ENCODE assay signal across 12 mouse cellular contexts in the genomic region with DNA sequence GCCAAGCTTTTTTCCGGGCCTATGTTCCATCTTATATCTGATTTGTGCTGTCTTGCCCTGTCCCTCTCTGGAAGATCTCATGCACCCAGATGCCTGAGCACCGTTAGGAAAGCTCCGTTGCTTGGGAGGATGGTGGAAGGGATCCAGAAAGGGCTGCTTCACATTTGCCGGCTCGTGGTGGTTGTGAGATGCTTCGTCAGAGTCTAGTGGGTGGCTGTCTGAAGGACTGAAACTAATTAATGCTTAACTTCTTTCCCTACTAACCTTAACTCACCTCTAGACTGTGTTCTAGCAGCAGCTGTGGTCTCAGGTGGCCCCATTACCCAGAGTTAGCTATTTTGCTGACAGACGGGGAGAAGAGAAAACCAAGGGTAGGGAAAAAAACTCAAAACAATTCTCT. TPM values are rescaled to one million over a fixed set of nuclear protein-coding genes. Genes with fewer than 3 reads are reported as not detected.
A peak's percentile ranks its signal among the peaks of the same experiment; 100 is the strongest.
DNase-seq lines count a peak whose midpoint lies in the region; ATAC-seq lines count a peak whose summit lies in the region.
"Had no signal": no experiment of that assay in that cellular context is flagged by ENCODE, and none has a peak within 500 bp of the region (broad histone marks: within the 10 kb centered on the region; RNA-seq: fewer than 3 reads in every experiment).

No protein-coding gene starts in this region.

- H3K9ac ChIP-seq in hindbrain, embryonic 14.5 days = no peak overlapping the region

- no peak for ATAC-seq in hindbrain, embryonic 14.5 days (ENCODE audit: low FRiP score)
- ATAC-seq: inflammation-experienced regulatory T-cells, adult 6 months had no signal

- no peak overlapping the region for H3K4me3 ChIP-seq in hindbrain, embryonic 14.5 days (replicated peaks; ENCODE audit: low read length)

- no peak overlapping the region for H3K4me2 ChIP-seq in hindbrain, embryonic 14.5 days (replicated peaks)

- H3K4me1 ChIP-seq in hindbrain, embryonic 14.5 days (replicated peaks; ENCODE audit: control insufficient read depth, insufficient read depth, low read length) = peaks cover 16% of the 10 kb centered on the region; the same call in 1 of the 2 replicates

- no peaks in the 10 kb centered on the region for H3K36me3 ChIP-seq in hindbrain, embryonic 14.5 days (replicated peaks; ENCODE audit: control insufficient read depth, insufficient read depth)

- no peaks in the 10 kb centered on the region for H3K27me3 ChIP-seq in hindbrain, embryonic 14.5 days (ENCODE audit: control insufficient read depth, insufficient read depth, low read length)

- H3K9me3 ChIP-seq in hindbrain, embryonic 14.5 days (ENCODE audit: control insufficient read depth, low read length) = no peaks in the 10 kb centered on the region

- peak overlapping the region; percentile 14; the same call in 1 of the 2 replicates for H3K27ac ChIP-seq in hindbrain, embryonic 14.5 days

- DNase-seq in right cerebral cortex, adult 18-20 months = peak; percentile 79
- no peak for DNase-seq in right cerebral cortex, postnatal 4 days
- no peak for DNase-seq in hindbrain, embryonic 14.5 days (ENCODE audit: low spot score)
- peak; percentile 24 to 48 for DNase-seq in kidney, postnatal 4 days
- DNase-seq in right cerebral cortex, postnatal 36 days (ENCODE audit: low spot score in 2 of 2) = peak; percentile 44 to 74
- DNase-seq in ovary, postnatal 14 days (ENCODE audit: low spot score) = no peak
- no peak for DNase-seq in c-Kit-positive CD71-positive TER-119-positive erythroid progenitor cells, embryonic 14.5 days (ENCODE audit: low spot score)
- DNase-seq in gastrocnemius, postnatal 4 days (ENCODE audit: low spot score in 2 of 2) = no peak
- DNase-seq: cerebellum, adult 11-12 months; gastrocnemius, postnatal 14 days; lung, postnatal 36 days had no signal

- 32% methylated on average over 7 of the region's 7 CpGs for WGBS in hindbrain, embryonic 14.5 days

RNA-seq across cellular contexts. Expression of a gene that starts 54.0 kb away (rescaled TPM):
- 3.5 and 4.5 TPM in 2 replicates for polyA plus RNA-seq in hindbrain, embryonic 14.5 days (2014; fragmentation: Nextera tagmentation; extraction: Ambion mirVana)
- 1 to 10 TPM; 2.3 to 2.4 TPM for total RNA-seq in gastrocnemius, postnatal 4 days (2021)
- polyA plus RNA-seq: inflammation-experienced regulatory T-cells, adult 6 months had no signal

Comparison
In these comparisons a context has a peak if more than half of its experiments do, and no peak if none do; other contexts are left out.
1. DNase-seq: peak in right cerebral cortex, adult 18-20 months (single experiment), kidney, postnatal 4 days (2 of 2) and right cerebral cortex, postnatal 36 days (2 of 2); none in right cerebral cortex, postnatal 4 days (single experiment), hindbrain, embryonic 14.5 days (single experiment), ovary, postnatal 14 days (single experiment), c-Kit-positive CD71-positive TER-119-positive erythroid progenitor cells, embryonic 14.5 days (single experiment) and gastrocnemius, postnatal 4 days (0 of 2).